Mouse (Mus musculus): Measurements from ENCODE around the gene Ppp1r9a. TPM values are rescaled to one million over a fixed set of nuclear protein-coding genes. Genes with fewer than 3 reads are reported as not detected.

Gene Ppp1r9a
- polyA plus RNA-seq, 1 experiment from 2014 or later = 25.2 TPM

DNA sequence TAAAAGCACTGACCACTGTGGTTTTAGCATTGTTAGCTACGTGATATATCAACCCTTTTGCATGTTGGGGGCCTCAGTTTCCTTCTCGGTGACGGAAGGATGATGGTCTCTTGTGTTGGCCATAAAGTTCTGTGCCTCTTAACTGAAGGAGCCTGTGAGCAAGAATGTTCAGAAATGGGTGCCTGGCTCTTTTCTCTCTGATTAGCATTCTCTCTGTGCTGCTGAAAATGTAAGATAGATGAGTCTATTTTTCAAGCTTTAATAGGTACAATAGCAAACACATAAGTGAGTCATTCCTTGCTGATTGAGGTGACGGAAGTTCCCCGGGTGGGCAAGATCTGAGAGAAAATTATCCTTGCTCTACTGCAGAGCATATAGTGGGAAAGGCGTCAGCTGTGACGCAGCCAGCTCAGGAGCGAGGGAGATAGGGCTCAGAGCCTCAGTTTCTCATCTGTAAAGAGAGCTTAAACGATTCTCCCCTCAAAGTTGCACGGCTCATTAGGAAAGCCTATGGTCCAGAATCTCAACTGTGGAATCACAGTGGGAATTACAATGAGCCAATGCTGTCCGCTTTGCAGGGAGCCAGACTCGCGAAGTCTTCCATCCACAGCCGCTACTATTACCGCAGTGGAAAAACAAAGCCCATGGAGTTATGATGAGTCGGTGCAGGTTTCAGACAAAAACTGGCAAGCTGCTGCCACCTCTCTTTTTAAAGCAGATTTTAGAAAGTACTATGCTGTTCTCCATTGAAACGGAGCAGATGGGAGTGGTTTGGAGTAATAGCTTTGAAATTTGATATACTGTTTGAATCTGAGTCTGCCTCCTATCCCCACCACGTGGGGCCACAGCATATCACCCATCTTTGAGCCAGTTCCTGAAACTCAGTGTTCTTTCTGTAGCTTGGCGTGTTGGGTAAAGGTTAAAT lies 275.5 kb downstream of the Ppp1r9a start:
- Histone ChIP-seq H3K27ac (ENCODE audit: low read depth) (no peak overlapping the region), H3K36me3 (ENCODE audit: insufficient read depth) (no peaks in the 10 kb centered on the region), H3K4me1 (ENCODE audit: insufficient read depth) (no peaks in the 10 kb centered on the region), H3K4me2 (peak overlapping the region; percentile 49), H3K9ac (no peak overlapping the region), H3K9me3 (ENCODE audit: low read depth, low read length) (no peaks in the 10 kb centered on the region), H3K4me3 (ENCODE audit: low read depth, low read length) (peak overlapping the region; percentile 13), H3K27me3 (ENCODE audit: insufficient read depth, low read length) (no peaks in the 10 kb centered on the region)
- ATAC-seq (ENCODE audit: insufficient read depth) = peak; percentile 86; the same call in 1 of the 2 replicates
- TF ChIP-seq CTCF (IDR thresholded peaks at IDR 0.05; ENCODE audit: low read depth) = no peak
- 39% methylated on average over 19 of the region's 19 CpGs for WGBS
- peak; percentile 65 for DNase-seq

DNA sequence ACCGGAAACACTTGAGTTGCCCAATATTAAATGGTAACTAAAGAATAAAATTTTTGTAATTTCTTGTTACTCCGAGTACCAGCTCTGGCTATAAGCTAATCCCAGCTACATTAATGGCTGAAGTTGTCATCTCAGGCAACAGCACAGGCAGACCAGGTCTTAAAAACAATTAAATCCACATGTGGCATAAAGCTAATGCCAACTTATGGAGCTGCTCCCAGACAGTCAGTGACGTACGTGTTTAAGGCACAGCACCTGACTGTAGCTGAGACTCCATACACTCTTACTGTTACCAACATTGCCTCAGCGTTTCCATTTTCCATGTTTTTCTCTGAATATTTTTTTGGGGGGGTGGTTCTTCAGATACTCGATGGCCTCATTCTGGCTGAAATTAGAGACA lies 276.5 kb downstream of the Ppp1r9a start:
- Histone ChIP-seq H3K4me3 (ENCODE audit: low read depth, low read length) (no peak overlapping the region), H3K36me3 (ENCODE audit: insufficient read depth) (no peaks in the 10 kb centered on the region), H3K27ac (ENCODE audit: low read depth) (no peak overlapping the region), H3K4me1 (ENCODE audit: insufficient read depth) (no peaks in the 10 kb centered on the region), H3K9me3 (ENCODE audit: low read depth, low read length) (no peaks in the 10 kb centered on the region), H3K4me2 (no peak overlapping the region), H3K27me3 (ENCODE audit: insufficient read depth, low read length) (no peaks in the 10 kb centered on the region), H3K9ac (no peak overlapping the region)
- WGBS = 87% methylated on average over 6 of the region's 6 CpGs
- DNase-seq (no peak), ATAC-seq (ENCODE audit: insufficient read depth) (no peak)
- no peak for TF ChIP-seq CTCF (IDR thresholded peaks at IDR 0.05; ENCODE audit: low read depth)

DNA sequence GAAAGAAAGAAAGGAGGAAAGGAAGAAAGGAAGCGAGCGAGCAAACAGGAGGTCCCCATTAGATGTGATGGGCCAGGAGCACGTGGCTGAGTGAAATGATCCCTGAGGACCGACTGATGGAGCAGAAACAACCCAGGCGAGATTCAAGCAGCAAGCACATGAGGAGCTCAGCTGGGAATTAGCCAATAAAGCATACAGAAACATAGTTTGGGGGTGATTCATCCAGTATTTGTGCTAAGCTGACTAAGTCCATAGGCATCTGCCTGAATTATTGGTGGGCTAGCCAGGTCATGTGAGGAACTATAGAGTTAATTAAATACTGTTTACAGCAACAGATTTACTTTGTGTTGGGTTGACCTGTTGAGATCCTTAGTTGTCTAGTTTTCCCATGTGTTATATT lies 277.9 kb downstream of the Ppp1r9a start:
- no peak for ATAC-seq (ENCODE audit: insufficient read depth)
- TF ChIP-seq CTCF (IDR thresholded peaks at IDR 0.05; ENCODE audit: low read depth) = no peak
- 78% methylated on average over 5 of the region's 5 CpGs for WGBS
- Histone ChIP-seq H3K4me2 (no peak overlapping the region), H3K9ac (no peak overlapping the region), H3K4me1 (ENCODE audit: insufficient read depth) (no peaks in the 10 kb centered on the region), H3K27ac (ENCODE audit: low read depth) (no peak overlapping the region), H3K36me3 (ENCODE audit: insufficient read depth) (no peaks in the 10 kb centered on the region), H3K4me3 (ENCODE audit: low read depth, low read length) (no peak overlapping the region), H3K9me3 (ENCODE audit: low read depth, low read length) (no peaks in the 10 kb centered on the region), H3K27me3 (ENCODE audit: insufficient read depth, low read length) (no peaks in the 10 kb centered on the region)
- DNase-seq = no peak

DNA sequence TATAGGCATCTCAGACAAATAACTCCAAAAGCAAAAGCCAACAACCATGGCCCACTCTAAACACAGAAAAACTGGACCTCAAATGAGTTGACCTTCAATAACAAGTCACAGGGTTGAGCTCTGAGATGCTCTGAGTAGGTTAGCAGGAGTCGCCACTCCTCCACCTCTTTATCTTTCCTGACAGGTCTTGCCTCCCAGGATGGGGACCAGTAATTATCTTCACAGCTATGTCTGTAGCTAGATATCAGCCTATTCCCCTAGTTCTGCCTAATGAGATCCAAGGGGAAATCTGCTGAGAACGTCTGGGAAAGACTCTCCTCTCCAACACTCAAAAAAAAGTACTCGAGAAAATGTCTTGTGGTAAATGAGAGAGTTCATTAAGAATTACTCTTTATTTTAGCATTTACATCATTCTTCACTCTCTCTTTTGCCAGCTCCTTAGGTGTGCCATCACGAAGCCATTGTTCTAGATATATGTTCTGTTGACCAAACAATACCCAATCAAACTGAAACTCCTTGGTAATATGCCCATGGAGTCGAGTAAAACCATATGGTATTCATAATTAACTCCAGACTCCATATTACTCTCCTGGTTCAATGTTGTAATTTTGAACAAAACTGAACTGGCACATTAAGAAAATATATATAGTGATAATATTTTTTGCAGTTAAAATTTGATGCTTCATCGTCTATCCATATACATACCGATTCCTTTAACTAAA lies 283.7 kb downstream of the Ppp1r9a start:
- Histone ChIP-seq H3K4me2 (no peak overlapping the region), H3K27ac (ENCODE audit: low read depth) (no peak overlapping the region), H3K9me3 (ENCODE audit: low read depth, low read length) (no peaks in the 10 kb centered on the region), H3K36me3 (ENCODE audit: insufficient read depth) (no peaks in the 10 kb centered on the region), H3K27me3 (ENCODE audit: insufficient read depth, low read length) (no peaks in the 10 kb centered on the region), H3K4me3 (ENCODE audit: low read depth, low read length) (no peak overlapping the region), H3K4me1 (ENCODE audit: insufficient read depth) (0 out of 2 replicates have a peak, but pooled peaks cover 4% of the 10 kb centered on the region), H3K9ac (no peak overlapping the region)
- no peak for DNase-seq
- ATAC-seq (ENCODE audit: insufficient read depth) = no peak
- WGBS = 71% methylated on average over 7 of the region's 7 CpGs
- TF ChIP-seq CTCF (IDR thresholded peaks at IDR 0.05; ENCODE audit: low read depth) = no peak

DNA sequence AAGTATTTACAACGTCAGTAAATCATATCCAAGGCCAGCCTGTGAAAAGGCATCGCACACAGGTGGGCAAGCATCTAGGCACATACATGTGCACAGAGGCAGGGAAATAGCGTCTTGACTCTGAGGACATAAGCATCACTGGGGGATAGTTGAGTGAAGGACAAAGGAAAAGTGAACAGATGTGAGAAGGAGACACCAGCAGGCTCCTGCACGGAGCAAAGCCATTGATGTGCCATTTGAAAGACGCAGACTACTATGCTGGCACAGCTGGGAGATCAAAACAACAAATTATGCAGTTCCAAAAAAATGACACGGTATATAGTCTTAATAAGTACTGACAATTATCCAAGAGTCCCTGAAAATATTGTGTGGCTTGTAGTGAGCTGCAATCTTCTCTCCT lies 284.9 kb downstream of the Ppp1r9a start:
- 78% methylated on average over 6 of the region's 6 CpGs for WGBS
- Histone ChIP-seq H3K27me3 (ENCODE audit: insufficient read depth, low read length) (no peaks in the 10 kb centered on the region), H3K4me1 (ENCODE audit: insufficient read depth) (0 out of 2 replicates have a peak, but pooled peaks cover 4% of the 10 kb centered on the region), H3K9me3 (ENCODE audit: low read depth, low read length) (no peaks in the 10 kb centered on the region), H3K27ac (ENCODE audit: low read depth) (no peak overlapping the region), H3K9ac (no peak overlapping the region), H3K4me3 (ENCODE audit: low read depth, low read length) (no peak overlapping the region), H3K36me3 (ENCODE audit: insufficient read depth) (no peaks in the 10 kb centered on the region), H3K4me2 (no peak overlapping the region)
- ATAC-seq (ENCODE audit: insufficient read depth) (no peak), DNase-seq (no peak)
- no peak for TF ChIP-seq CTCF (IDR thresholded peaks at IDR 0.05; ENCODE audit: low read depth)

DNA sequence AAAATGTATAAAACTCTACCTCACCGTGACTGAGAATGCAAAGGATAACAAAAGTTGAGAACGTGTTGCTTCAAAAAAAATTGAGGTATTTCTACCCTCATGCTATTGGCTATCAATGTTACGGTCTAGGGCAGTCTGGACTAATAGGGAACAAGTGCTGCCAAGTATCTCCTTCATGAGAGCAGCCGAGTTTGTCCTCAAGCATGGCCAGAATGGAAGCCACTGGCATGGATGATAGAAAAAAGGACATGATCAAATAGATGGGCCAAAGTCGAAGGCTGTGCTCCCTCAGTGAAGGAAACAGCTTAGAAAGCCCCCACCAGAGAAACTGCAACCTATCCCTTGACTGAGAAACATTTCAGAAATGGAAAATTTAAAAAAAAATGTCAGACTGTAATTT lies 285.3 kb downstream of the Ppp1r9a start:
- Histone ChIP-seq H3K9ac (no peak overlapping the region), H3K4me1 (ENCODE audit: insufficient read depth) (0 out of 2 replicates have a peak, but pooled peaks cover 4% of the 10 kb centered on the region), H3K4me2 (no peak overlapping the region), H3K27me3 (ENCODE audit: insufficient read depth, low read length) (no peaks in the 10 kb centered on the region), H3K4me3 (ENCODE audit: low read depth, low read length) (no peak overlapping the region), H3K27ac (ENCODE audit: low read depth) (no peak overlapping the region), H3K36me3 (ENCODE audit: insufficient read depth) (no peaks in the 10 kb centered on the region), H3K9me3 (ENCODE audit: low read depth, low read length) (no peaks in the 10 kb centered on the region)
- DNase-seq (no peak), ATAC-seq (ENCODE audit: insufficient read depth) (no peak)
- no peak for TF ChIP-seq CTCF (IDR thresholded peaks at IDR 0.05; ENCODE audit: low read depth)
- WGBS = 78% methylated on average over 5 of the region's 5 CpGs

DNA sequence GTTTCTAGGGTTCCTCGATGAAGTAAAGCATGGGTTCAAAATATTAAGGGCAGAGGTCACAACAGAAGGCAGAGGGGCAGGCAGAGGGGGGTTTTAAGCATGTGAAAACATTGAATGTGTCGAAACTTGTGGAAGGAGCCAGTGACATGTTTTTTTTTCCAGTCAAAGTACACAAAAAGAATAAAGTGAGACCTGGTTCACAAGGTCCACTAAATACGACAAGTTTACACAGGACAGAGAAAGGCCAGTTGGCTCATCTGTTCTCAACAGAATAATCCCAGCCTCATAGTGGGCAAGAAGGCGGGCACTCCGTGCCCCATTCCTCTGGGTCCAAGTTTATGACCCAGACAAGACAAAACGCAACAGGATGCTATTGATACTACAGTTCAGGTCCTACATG lies 286.2 kb downstream of the Ppp1r9a start:
- Histone ChIP-seq H3K27ac (ENCODE audit: low read depth) (no peak overlapping the region), H3K4me2 (no peak overlapping the region), H3K9me3 (ENCODE audit: low read depth, low read length) (no peaks in the 10 kb centered on the region), H3K27me3 (ENCODE audit: insufficient read depth, low read length) (no peaks in the 10 kb centered on the region), H3K9ac (no peak overlapping the region), H3K36me3 (ENCODE audit: insufficient read depth) (no peaks in the 10 kb centered on the region), H3K4me3 (ENCODE audit: low read depth, low read length) (no peak overlapping the region), H3K4me1 (ENCODE audit: insufficient read depth) (0 out of 2 replicates have a peak, but pooled peaks cover 4% of the 10 kb centered on the region)
- ATAC-seq (ENCODE audit: insufficient read depth) (no peak), DNase-seq (no peak)
- 58% methylated on average over 6 of the region's 6 CpGs for WGBS
- no peak for TF ChIP-seq CTCF (IDR thresholded peaks at IDR 0.05; ENCODE audit: low read depth)

Data from lung, embryonic 14.5 days (tissue).